8 mouse cellular contexts compared by ENCODE assay signal in the genomic region with DNA sequence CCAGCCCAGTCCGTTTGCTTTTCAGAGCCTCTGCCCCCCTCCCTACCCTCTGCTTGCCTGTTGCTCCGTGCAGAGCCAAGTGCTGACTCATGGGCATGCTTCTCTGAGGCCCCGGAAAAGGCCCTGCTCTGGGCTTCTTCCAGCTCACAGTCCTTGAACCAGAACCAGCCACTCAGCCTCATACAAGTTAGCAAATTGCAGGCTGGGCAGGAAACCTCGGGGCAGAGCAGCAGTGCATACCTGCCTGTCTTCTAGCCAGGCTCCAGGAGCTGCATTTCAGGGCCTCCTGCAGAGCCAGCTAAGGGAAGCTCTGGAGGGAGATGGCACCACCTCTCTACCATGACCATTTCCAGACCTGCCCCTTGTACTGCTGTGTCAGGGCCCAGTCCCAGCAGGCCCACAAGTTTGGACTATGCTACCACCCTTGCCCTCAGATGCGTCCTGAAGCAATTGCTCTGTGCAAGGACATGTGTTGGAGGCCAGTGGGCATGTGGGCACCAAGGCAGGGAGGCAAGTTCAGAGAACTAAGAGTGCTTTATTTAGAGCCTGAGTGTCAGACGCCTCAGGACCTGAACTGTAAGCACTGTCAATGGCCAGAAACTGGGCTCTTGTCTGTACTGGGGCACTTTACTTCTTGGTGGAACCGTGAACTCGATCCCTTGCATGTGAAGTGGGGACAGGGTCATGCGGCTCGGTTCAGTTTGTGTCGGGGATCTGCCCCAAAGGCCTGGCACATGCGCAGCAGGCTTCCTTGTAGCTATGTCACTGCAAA. TPM values are rescaled to one million over a fixed set of nuclear protein-coding genes. Genes with fewer than 3 reads are reported as not detected.
A peak's percentile ranks its signal among the peaks of the same experiment; 100 is the strongest.
DNase-seq lines count a peak whose midpoint lies in the region; ATAC-seq and TF ChIP-seq lines count a peak whose summit lies in the region.

No protein-coding gene starts in this region.

- no peaks in the 10 kb centered on the region for H3K27me3 ChIP-seq in liver, adult 2 months (ENCODE audit: control insufficient read depth, insufficient read depth, low read length)
- no peaks in the 10 kb centered on the region for H3K27me3 ChIP-seq in kidney, embryonic 16.5 days (ENCODE audit: insufficient read depth, low read length)
- no peaks in the 10 kb centered on the region for H3K27me3 ChIP-seq in hindbrain, embryonic 16.5 days (replicated peaks; ENCODE audit: control insufficient read depth, insufficient read depth, low read length)

- no peaks in the 10 kb centered on the region for H3K9me3 ChIP-seq in kidney, embryonic 16.5 days (ENCODE audit: low read length)
- H3K9me3 ChIP-seq in hindbrain, embryonic 16.5 days (ENCODE audit: control insufficient read depth, low read length): no peaks in the 10 kb centered on the region

- peak overlapping the region; percentile 81 for H3K27ac ChIP-seq in liver, adult 2 months (replicated peaks; ENCODE audit: insufficient read depth, low read depth, low read length)
- peak overlapping the region; percentile 54 for H3K27ac ChIP-seq in kidney, embryonic 16.5 days (ENCODE audit: low read length)
- H3K27ac ChIP-seq in hindbrain, embryonic 16.5 days (ENCODE audit: low read depth, low read length): no peak overlapping the region

- no peak overlapping the region for H3K4me2 ChIP-seq in kidney, embryonic 16.5 days (replicated peaks; ENCODE audit: low read depth, low read length)
- no peak overlapping the region for H3K4me2 ChIP-seq in hindbrain, embryonic 16.5 days (ENCODE audit: low read length)

- peak overlapping the region; percentile 11; the same call in 1 of the 2 replicates for H3K9ac ChIP-seq in liver, adult 2 months (ENCODE audit: low read depth, low read length)
- no peak overlapping the region for H3K9ac ChIP-seq in kidney, embryonic 16.5 days (replicated peaks; ENCODE audit: low read length)
- no peak overlapping the region for H3K9ac ChIP-seq in hindbrain, embryonic 16.5 days (ENCODE audit: low read depth, low read length)

- no peak overlapping the region for H3K4me3 ChIP-seq in liver, adult 2 months (ENCODE audit: insufficient read depth, low read depth, low read length)
- H3K4me3 ChIP-seq in kidney, embryonic 16.5 days (ENCODE audit: low read length): no peak overlapping the region
- no peak overlapping the region for H3K4me3 ChIP-seq in hindbrain, embryonic 16.5 days (ENCODE audit: low read length)

- H3K36me3 ChIP-seq in liver, adult 2 months (ENCODE audit: control insufficient read depth, insufficient read depth, low read length): no peaks in the 10 kb centered on the region
- H3K36me3 ChIP-seq in kidney, embryonic 16.5 days (ENCODE audit: insufficient read depth, low read length): peaks cover 19% of the 10 kb centered on the region; the same call in 1 of the 2 replicates
- H3K36me3 ChIP-seq in hindbrain, embryonic 16.5 days (ENCODE audit: control insufficient read depth, insufficient read depth, low read length): peaks cover 2% of the 10 kb centered on the region; the same call in 1 of the 2 replicates

- TF ChIP-seq CTCF in liver, adult 2 months (IDR thresholded peaks at IDR 0.05; ENCODE audit: low read depth, low read length): no peak

- no peaks in the 10 kb centered on the region; the same call in 1 of the 2 replicates for H3K79me2 ChIP-seq in liver, adult 2 months (ENCODE audit: control insufficient read depth, insufficient read depth, low read length)

- TF ChIP-seq POLR2A in liver, adult 2 months (IDR thresholded peaks at IDR 0.05; ENCODE audit: extremely low read depth, insufficient read depth, low read length): no peak

- DNase-seq in liver, adult 2 months (ENCODE audit: extremely low read depth, low read depth, low spot score): peak; percentile 91
- DNase-seq in liver: no peak
- peak; percentile 95 for DNase-seq in adrenal gland, adult 2 months
- peak; percentile 66 to 84 for DNase-seq in gastrocnemius, adult 8-10 months (ENCODE audit: low spot score in 2 of 2)
- peak; percentile 62 to 86 for DNase-seq in lung, postnatal 4 days
- peak; percentile 51 for DNase-seq in urinary bladder, postnatal 25 days (ENCODE audit: low spot score)

- peaks cover 17% of the 10 kb centered on the region for H3K4me1 ChIP-seq in liver, adult 2 months (ENCODE audit: control insufficient read depth, insufficient read depth, low read length)
- peaks cover 5% of the 10 kb centered on the region for H3K4me1 ChIP-seq in kidney, embryonic 16.5 days (ENCODE audit: insufficient read depth, low read length)
- H3K4me1 ChIP-seq in hindbrain, embryonic 16.5 days (ENCODE audit: control insufficient read depth, insufficient read depth, low read depth, low read length): peaks cover 2% of the 10 kb centered on the region; the same call in 1 of the 2 replicates

- ATAC-seq in kidney, embryonic 16.5 days (ENCODE audit: low FRiP score, low TSS enrichment): peak; percentile 63
- ATAC-seq in hindbrain, embryonic 16.5 days: no peak

- WGBS in liver, adult 2 months: 22% methylated on average over 12 of the region's 12 CpGs
- 79% methylated on average over 12 of the region's 12 CpGs for WGBS in kidney, embryonic 16.5 days
- 81% methylated on average over 12 of the region's 12 CpGs for WGBS in hindbrain, embryonic 16.5 days

RNA-seq across cellular contexts. Expression of a gene that starts 5.9 kb away (rescaled TPM):
- 84.5 and 91.7 TPM in 2 replicates for total RNA-seq in liver, adult 2 months (2014; rRNA removed)
- polyA plus RNA-seq in liver, adult 2 months (2012; rRNA removed): 160 and 175 TPM in 2 replicates
- 10 to 100 TPM; 64.5 to 82.1 TPM for total RNA-seq in adrenal gland, adult 2 months (2021)
- polyA plus RNA-seq in adrenal gland, adult 2 months (2012; rRNA removed): 89.4 and 93.5 TPM in 2 replicates
- total RNA-seq in gastrocnemius, adult 8-10 months (2022): 10 to 100 TPM; 28.8 to 37.2 (median 31.5) TPM
- 2.3 and 2.8 TPM in 2 replicates for polyA plus RNA-seq in kidney, embryonic 16.5 days (2015; fragmentation: Nextera tagmentation; extraction: Ambion mirVana)
- 1.3 and 1.5 TPM in 2 replicates for polyA plus RNA-seq in hindbrain, embryonic 16.5 days (2015; fragmentation: Nextera tagmentation; extraction: Ambion mirVana)

RNA-seq across cellular contexts. Expression of a gene that starts 18.9 kb away (rescaled TPM):
- 4.7 and 5.0 TPM in 2 replicates for total RNA-seq in liver, adult 2 months (2014; rRNA removed)
- 2.9 and 4.3 TPM in 2 replicates for polyA plus RNA-seq in liver, adult 2 months (2012; rRNA removed)
- total RNA-seq in adrenal gland, adult 2 months (2021): 1 to 10 TPM; 6.1 to 9.8 TPM
- polyA plus RNA-seq in adrenal gland, adult 2 months (2012; rRNA removed): 5.3 and 5.6 TPM in 2 replicates
- 10 to 100 TPM in 1 of 4 experiments, 1 to 10 TPM in 3; 7.8 to 10.6 (median 8.7) TPM for total RNA-seq in gastrocnemius, adult 8-10 months (2022)
- polyA plus RNA-seq in kidney, embryonic 16.5 days (2015; fragmentation: Nextera tagmentation; extraction: Ambion mirVana): 20.5 and 23.1 TPM in 2 replicates
- 25.1 and 25.5 TPM in 2 replicates for polyA plus RNA-seq in hindbrain, embryonic 16.5 days (2015; fragmentation: Nextera tagmentation; extraction: Ambion mirVana)

Comparison
In these comparisons a context has a peak if more than half of its experiments do, and no peak if none do; other contexts are left out.
1. RNA of a gene that starts 5.9 kb away (polyA plus RNA-seq): 160 to 175 TPM in liver, adult 2 months and 89.4 to 93.5 TPM in adrenal gland, adult 2 months; 2.3 to 2.8 TPM in kidney, embryonic 16.5 days and 1.3 to 1.5 TPM in hindbrain, embryonic 16.5 days; every median in the first group is over 10 times any median in the second.